Comparison of ENCODE assay signal across 13 mouse cellular contexts in genomic region chr4:109930445-109930844, GRCm38 (mm10). TPM values are rescaled to one million over a fixed set of nuclear protein-coding genes. Genes with fewer than 3 reads are reported as not detected.
DNase-seq lines count a peak whose midpoint lies in the region; TF ChIP-seq lines count a peak whose summit lies in the region.
"Had no signal": no experiment of that assay in that cellular context is flagged by ENCODE, and none has a peak within 500 bp of the region (broad histone marks: within the 10 kb centered on the region; RNA-seq: fewer than 3 reads in every experiment).

No protein-coding gene starts in this region.

- no peak for DNase-seq in kidney, adult 2 months
- DNase-seq in kidney, adult 18-20 months = no peak
- DNase-seq in CD4-positive helper T cell, adult 2 months (ENCODE audit: low read depth, low spot score) = peak; percentile 29
- peak; percentile 13 for DNase-seq in WW6 (ENCODE audit: low read depth, low spot score)
- peak; percentile 29 for DNase-seq in naive thymus-derived CD4-positive, alpha-beta T cell, adult 2 months (ENCODE audit: low read depth)
- DNase-seq in spleen, postnatal 36 days (ENCODE audit: low spot score in 2 of 2) = no peak
- no peak for DNase-seq in adrenal gland, adult 2 months
- no peak for DNase-seq in gastrocnemius, postnatal 25 days
- DNase-seq: cerebellum, adult 18-20 months; heart, adult 18-20 months had no signal

- H3K36me3 ChIP-seq in kidney, adult 2 months (ENCODE audit: control insufficient read depth, insufficient read depth, low read length) = peaks cover 1% of the 10 kb centered on the region; the same call in 1 of the 2 replicates
- H3K36me3 ChIP-seq: liver, embryonic 15.5 days; midbrain, embryonic 15.5 days had no signal

- WGBS in kidney, adult 2 months = 100% methylated on average over 1 of the region's 1 CpGs

- no peak overlapping the region for H3K4me3 ChIP-seq in kidney, adult 2 months (ENCODE audit: insufficient read depth, low read depth, low read length)
- H3K4me3 ChIP-seq: hindbrain, embryonic 12.5 days; liver, embryonic 15.5 days; midbrain, embryonic 15.5 days had no signal

- H3K27me3 ChIP-seq in kidney, adult 2 months (replicated peaks; ENCODE audit: control insufficient read depth, insufficient read depth, low read length) = no peaks in the 10 kb centered on the region
- H3K27me3 ChIP-seq: hindbrain, embryonic 12.5 days; liver, embryonic 15.5 days; midbrain, embryonic 15.5 days had no signal

- no peaks in the 10 kb centered on the region for H3K4me1 ChIP-seq in kidney, adult 2 months (ENCODE audit: control insufficient read depth, insufficient read depth, low read length)
- H3K4me1 ChIP-seq: hindbrain, embryonic 12.5 days; liver, embryonic 15.5 days; midbrain, embryonic 15.5 days had no signal

- no peak overlapping the region for H3K27ac ChIP-seq in kidney, adult 2 months (ENCODE audit: insufficient read depth, low read depth, low read length)
- H3K27ac ChIP-seq: hindbrain, embryonic 12.5 days; liver, embryonic 15.5 days; midbrain, embryonic 15.5 days had no signal

- no peak for TF ChIP-seq POLR2A in kidney, adult 2 months (IDR thresholded peaks at IDR 0.05; ENCODE audit: low read depth, low read length)

- peak; percentile 46 for TF ChIP-seq CTCF in kidney, adult 2 months (conservative IDR thresholded peaks at IDR 0.05; ENCODE audit: insufficient read depth, insufficient read length, low read depth, low read length)

RNA-seq across cellular contexts. Expression of gene Dmrta2, which starts 47.4 kb away (rescaled TPM):
- polyA plus RNA-seq in kidney, adult 2 months (2012; rRNA removed) = 0.13 and 0.22 TPM in 2 replicates
- total RNA-seq in adrenal gland, adult 2 months (2021) = not detected
- polyA plus RNA-seq in adrenal gland, adult 2 months (2012; rRNA removed) = 1.0 and 1.2 TPM in 2 replicates
- not detected for total RNA-seq in gastrocnemius, postnatal 25 days (2021)
- polyA plus RNA-seq: liver, embryonic 15.5 days had no signal

Comparison
In these comparisons a context has a peak if more than half of its experiments do, and no peak if none do; other contexts are left out.
1. DNase-seq: peak in CD4-positive helper T cell, adult 2 months (single experiment), WW6 (single experiment) and naive thymus-derived CD4-positive, alpha-beta T cell, adult 2 months (single experiment); none in kidney, adult 2 months (single experiment), kidney, adult 18-20 months (single experiment), spleen, postnatal 36 days (0 of 2), adrenal gland, adult 2 months (single experiment) and gastrocnemius, postnatal 25 days (single experiment).